Mouse (Mus musculus): ENCODE results near the gene Cadm2. TPM values are rescaled to one million over a fixed set of nuclear protein-coding genes. Genes with fewer than 3 reads are reported as not detected.

The Cadm2 gene
- polyA plus RNA-seq, 1 experiment from 2014 or later, result 13.4 TPM

GRCm38 (mm10) chr16:67079318-67079717, 541.4 kb downstream of the Cadm2 start:
- H3K36me3 ChIP-seq (ENCODE audit: control insufficient read depth, insufficient read depth, low read length), result no peaks in the 10 kb centered on the region
- H3K9me3 ChIP-seq (replicated peaks; ENCODE audit: control insufficient read depth, low read length), result no peaks in the 10 kb centered on the region
- ATAC-seq (no peak), DNase-seq (ENCODE audit: low spot score) (peak; percentile 22)
- 36% methylated on average over 2 of the region's 2 CpGs for WGBS
- H3K4me3 ChIP-seq (ENCODE audit: low read depth, low read length), result no peak overlapping the region
- H3K27ac ChIP-seq (ENCODE audit: low read depth, low read length), result no peak overlapping the region
- no peaks in the 10 kb centered on the region for H3K27me3 ChIP-seq (replicated peaks; ENCODE audit: control insufficient read depth, insufficient read depth, low read length)
- H3K4me1 ChIP-seq (ENCODE audit: control insufficient read depth, insufficient read depth, low read length), result no peaks in the 10 kb centered on the region
- no peak overlapping the region for H3K4me2 ChIP-seq (ENCODE audit: low read length)
- no peak overlapping the region for H3K9ac ChIP-seq (ENCODE audit: low read length)

GRCm38 (mm10) chr16:67076169-67076895, 544.4 kb downstream of the Cadm2 start:
- Histone ChIP-seq H3K9ac (ENCODE audit: low read length) (no peak overlapping the region), H3K27ac (ENCODE audit: low read depth, low read length) (no peak overlapping the region), H3K36me3 (ENCODE audit: control insufficient read depth, insufficient read depth, low read length) (no peaks in the 10 kb centered on the region), H3K9me3 (replicated peaks; ENCODE audit: control insufficient read depth, low read length) (no peaks in the 10 kb centered on the region), H3K4me3 (ENCODE audit: low read depth, low read length) (no peak overlapping the region), H3K27me3 (replicated peaks; ENCODE audit: control insufficient read depth, insufficient read depth, low read length) (no peaks in the 10 kb centered on the region), H3K4me2 (ENCODE audit: low read length) (no peak overlapping the region), H3K4me1 (ENCODE audit: control insufficient read depth, insufficient read depth, low read length) (no peaks in the 10 kb centered on the region)
- DNase-seq (ENCODE audit: low spot score) (no peak), ATAC-seq (no peak)
- 87% methylated on average over 7 of the region's 7 CpGs for WGBS

GRCm38 (mm10) chr16:67068461-67068860, 552.2 kb downstream of the Cadm2 start:
- DNase-seq (ENCODE audit: low spot score), result no peak
- no peaks in the 10 kb centered on the region for H3K27me3 ChIP-seq (replicated peaks; ENCODE audit: control insufficient read depth, insufficient read depth, low read length)
- 65% methylated on average over 1 of the region's 1 CpGs for WGBS
- H3K9me3 ChIP-seq (replicated peaks; ENCODE audit: control insufficient read depth, low read length), result no peaks in the 10 kb centered on the region
- H3K36me3 ChIP-seq (ENCODE audit: control insufficient read depth, insufficient read depth, low read length), result no peaks in the 10 kb centered on the region
- no peak overlapping the region for H3K9ac ChIP-seq (ENCODE audit: low read length)
- no peaks in the 10 kb centered on the region for H3K4me1 ChIP-seq (ENCODE audit: control insufficient read depth, insufficient read depth, low read length)
- ATAC-seq, result no peak
- H3K4me2 ChIP-seq (ENCODE audit: low read length), result no peak overlapping the region
- no peak overlapping the region for H3K27ac ChIP-seq (ENCODE audit: low read depth, low read length)
- no peak overlapping the region for H3K4me3 ChIP-seq (ENCODE audit: low read depth, low read length)

GRCm38 (mm10) chr16:67030918-67031317, 589.8 kb downstream of the Cadm2 start:
- 52% methylated on average over 5 of the region's 5 CpGs for WGBS

GRCm38 (mm10) chr16:67019856-67020255, 600.9 kb downstream of the Cadm2 start:
- Histone ChIP-seq H3K9me3 (replicated peaks; ENCODE audit: control insufficient read depth, low read length) (no peaks in the 10 kb centered on the region), H3K4me3 (ENCODE audit: low read depth, low read length) (no peak overlapping the region), H3K27me3 (replicated peaks; ENCODE audit: control insufficient read depth, insufficient read depth, low read length) (no peaks in the 10 kb centered on the region), H3K9ac (ENCODE audit: low read length) (no peak overlapping the region), H3K27ac (ENCODE audit: low read depth, low read length) (no peak overlapping the region), H3K36me3 (ENCODE audit: control insufficient read depth, insufficient read depth, low read length) (no peaks in the 10 kb centered on the region), H3K4me1 (ENCODE audit: control insufficient read depth, insufficient read depth, low read length) (no peaks in the 10 kb centered on the region), H3K4me2 (ENCODE audit: low read length) (no peak overlapping the region)
- ATAC-seq, result no peak
- WGBS, result 40% methylated on average over 1 of the region's 1 CpGs
- peak; percentile 59 for DNase-seq (ENCODE audit: low spot score)

More at GRCm38 (mm10) chr16:67030918-67031317, 589.8 kb downstream of the Cadm2 start:
- no peaks in the 10 kb centered on the region for H3K4me1 ChIP-seq (ENCODE audit: control insufficient read depth, insufficient read depth, low read length)
- H3K4me3 ChIP-seq (ENCODE audit: low read depth, low read length), result no peak overlapping the region
- no peaks in the 10 kb centered on the region for H3K9me3 ChIP-seq (replicated peaks; ENCODE audit: control insufficient read depth, low read length)
- DNase-seq (ENCODE audit: low spot score) (peak; percentile 31), ATAC-seq (no peak)
- H3K27me3 ChIP-seq (replicated peaks; ENCODE audit: control insufficient read depth, insufficient read depth, low read length), result no peaks in the 10 kb centered on the region
- no peak overlapping the region for H3K9ac ChIP-seq (ENCODE audit: low read length)
- H3K36me3 ChIP-seq (ENCODE audit: control insufficient read depth, insufficient read depth, low read length), result no peaks in the 10 kb centered on the region
- H3K27ac ChIP-seq (ENCODE audit: low read depth, low read length), result no peak overlapping the region
- H3K4me2 ChIP-seq (ENCODE audit: low read length), result no peak overlapping the region

GRCm38 (mm10) chr16:67017710-67018109, 603.0 kb downstream of the Cadm2 start:
- H3K9me3 ChIP-seq (replicated peaks; ENCODE audit: control insufficient read depth, low read length), result no peaks in the 10 kb centered on the region
- DNase-seq (ENCODE audit: low spot score) (no peak), ATAC-seq (no peak)
- H3K27me3 ChIP-seq (replicated peaks; ENCODE audit: control insufficient read depth, insufficient read depth, low read length), result no peaks in the 10 kb centered on the region
- H3K9ac ChIP-seq (ENCODE audit: low read length), result no peak overlapping the region
- no peak overlapping the region for H3K27ac ChIP-seq (ENCODE audit: low read depth, low read length)
- no peaks in the 10 kb centered on the region for H3K36me3 ChIP-seq (ENCODE audit: control insufficient read depth, insufficient read depth, low read length)
- no peak overlapping the region for H3K4me2 ChIP-seq (ENCODE audit: low read length)
- WGBS, result 88% methylated on average over 2 of the region's 2 CpGs
- no peak overlapping the region for H3K4me3 ChIP-seq (ENCODE audit: low read depth, low read length)
- no peaks in the 10 kb centered on the region for H3K4me1 ChIP-seq (ENCODE audit: control insufficient read depth, insufficient read depth, low read length)

- no peak overlapping the region for H3K9ac ChIP-seq (ENCODE audit: low read length)
- no peaks in the 10 kb centered on the region for H3K27me3 ChIP-seq (replicated peaks; ENCODE audit: control insufficient read depth, insufficient read depth, low read length)
- H3K4me3 ChIP-seq (ENCODE audit: low read depth, low read length), result no peak overlapping the region
- H3K27ac ChIP-seq (ENCODE audit: low read depth, low read length), result no peak overlapping the region
- no peak for ATAC-seq
- H3K4me1 ChIP-seq (ENCODE audit: control insufficient read depth, insufficient read depth, low read length), result no peaks in the 10 kb centered on the region
- H3K36me3 ChIP-seq (ENCODE audit: control insufficient read depth, insufficient read depth, low read length), result no peaks in the 10 kb centered on the region
- DNase-seq (ENCODE audit: low spot score), result no peak
- H3K9me3 ChIP-seq (replicated peaks; ENCODE audit: control insufficient read depth, low read length), result no peaks in the 10 kb centered on the region
- H3K4me2 ChIP-seq (ENCODE audit: low read length), result no peak overlapping the region
- WGBS, result 88% methylated on average over 3 of the region's 3 CpGs
These were observed 617.5 kb downstream of the Cadm2 start for GRCm38 (mm10) chr16:67003161-67003560.

GRCm38 (mm10) chr16:67001707-67002106, 619.0 kb downstream of the Cadm2 start:
- H3K4me3 ChIP-seq (ENCODE audit: low read depth, low read length), result no peak overlapping the region
- H3K4me2 ChIP-seq (ENCODE audit: low read length), result no peak overlapping the region
- H3K36me3 ChIP-seq (ENCODE audit: control insufficient read depth, insufficient read depth, low read length), result no peaks in the 10 kb centered on the region
- H3K4me1 ChIP-seq (ENCODE audit: control insufficient read depth, insufficient read depth, low read length), result no peaks in the 10 kb centered on the region
- H3K27me3 ChIP-seq (replicated peaks; ENCODE audit: control insufficient read depth, insufficient read depth, low read length), result no peaks in the 10 kb centered on the region
- no peak overlapping the region for H3K27ac ChIP-seq (ENCODE audit: low read depth, low read length)
- H3K9ac ChIP-seq (ENCODE audit: low read length), result no peak overlapping the region
- ATAC-seq, result peak; percentile 92
- H3K9me3 ChIP-seq (replicated peaks; ENCODE audit: control insufficient read depth, low read length), result no peaks in the 10 kb centered on the region
- 66% methylated on average over 4 of the region's 4 CpGs for WGBS
- DNase-seq (ENCODE audit: low spot score), result peak; percentile 78

- H3K36me3 ChIP-seq (ENCODE audit: control insufficient read depth, insufficient read depth, low read length), result no peaks in the 10 kb centered on the region
- ATAC-seq (no peak), DNase-seq (ENCODE audit: low spot score) (no peak)
- H3K9ac ChIP-seq (ENCODE audit: low read length), result no peak overlapping the region
- H3K4me2 ChIP-seq (ENCODE audit: low read length), result no peak overlapping the region
- H3K27ac ChIP-seq (ENCODE audit: low read depth, low read length), result no peak overlapping the region
- no peak overlapping the region for H3K4me3 ChIP-seq (ENCODE audit: low read depth, low read length)
- no peaks in the 10 kb centered on the region for H3K27me3 ChIP-seq (replicated peaks; ENCODE audit: control insufficient read depth, insufficient read depth, low read length)
- WGBS, result 39% methylated on average over 2 of the region's 2 CpGs
- H3K4me1 ChIP-seq (ENCODE audit: control insufficient read depth, insufficient read depth, low read length), result no peaks in the 10 kb centered on the region
- H3K9me3 ChIP-seq (replicated peaks; ENCODE audit: control insufficient read depth, low read length), result no peaks in the 10 kb centered on the region
These were observed 623.2 kb downstream of the Cadm2 start for GRCm38 (mm10) chr16:66997461-66997860.
